Mouse (Mus musculus): ENCODE measurements around the gene Uck2.

DNA sequence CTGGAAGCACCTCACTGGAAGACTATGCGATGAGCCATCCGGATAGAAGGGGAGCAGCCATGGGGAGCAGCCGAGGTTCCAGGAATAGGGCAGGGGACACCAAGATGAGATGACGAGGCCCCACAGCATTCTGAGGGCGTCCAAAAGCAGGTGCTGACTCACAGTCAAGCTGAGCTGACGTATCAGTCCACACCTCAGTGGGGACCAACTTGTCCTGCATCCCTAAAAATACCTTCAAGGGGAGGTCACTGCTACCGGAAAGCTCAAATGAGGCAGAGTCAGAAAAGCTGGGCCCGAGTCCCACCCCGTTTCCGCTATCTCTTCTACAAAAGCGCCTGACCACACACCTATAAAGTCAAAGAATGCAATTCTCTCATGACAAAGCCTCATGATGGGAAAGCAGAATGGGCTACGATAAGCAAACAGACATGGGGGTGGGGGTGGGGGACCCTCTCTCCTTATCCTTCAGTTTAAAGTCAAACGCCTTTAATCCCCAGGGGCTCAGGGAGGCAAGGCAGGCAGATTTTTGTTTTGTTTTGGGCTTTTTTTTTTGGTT lies 5.9 kb downstream of the Uck2 start:
- TF ChIP-seq POLR2A (IDR thresholded peaks at IDR 0.05; ENCODE audit: insufficient read length, low read depth) = no peak
- no peak for TF ChIP-seq USF1 (IDR thresholded peaks at IDR 0.05; ENCODE audit: low read depth)
- no peak for TF ChIP-seq MAX (IDR thresholded peaks at IDR 0.05; ENCODE audit: low read depth)
- no peak for TF ChIP-seq TCF12 (IDR thresholded peaks at IDR 0.05; ENCODE audit: insufficient read depth, poor library complexity, severe bottlenecking)
